Mouse (Mus musculus) adrenal gland, postnatal 4 days (tissue): ENCODE measurements around the gene Tgm7. TPM values are rescaled to one million over a fixed set of nuclear protein-coding genes. Genes with fewer than 3 reads are reported as not detected.
A peak's percentile ranks its signal among the peaks of the same experiment; 100 is the strongest.
"Not testable (repeated sequence)": the region's sequence is repeated elsewhere in the genome, so short reads cannot be mapped to it uniquely, and the experiment has no call there.

Source experiments
- DNase-seq, 2 experiments: peaks; one replicate each; pipeline ENCODE4 v3.0.0; 2021 to 2022; ENCODE audit warnings: low spot score in 2 of 2, mixed read lengths in 2 of 2
- long read RNA-seq, 2 experiments: library from polyadenylated mRNA; stranded (forward); transcript quantifications; one replicate each; pipeline ENCODE4 v2.0.0; 2021
- total RNA-seq, 2 experiments: library from RNA; stranded (reverse); gene quantifications; 2 replicates each; pipeline ENCODE4 v1.2.3; 2021

Tgm7 gene
- under 1 TPM in 1 of 2 experiments, not detected in 1; 0.17 TPM for total RNA-seq
- long read RNA-seq, experiment 1: 0 reads
- long read RNA-seq, experiment 2: 0 reads

DNA sequence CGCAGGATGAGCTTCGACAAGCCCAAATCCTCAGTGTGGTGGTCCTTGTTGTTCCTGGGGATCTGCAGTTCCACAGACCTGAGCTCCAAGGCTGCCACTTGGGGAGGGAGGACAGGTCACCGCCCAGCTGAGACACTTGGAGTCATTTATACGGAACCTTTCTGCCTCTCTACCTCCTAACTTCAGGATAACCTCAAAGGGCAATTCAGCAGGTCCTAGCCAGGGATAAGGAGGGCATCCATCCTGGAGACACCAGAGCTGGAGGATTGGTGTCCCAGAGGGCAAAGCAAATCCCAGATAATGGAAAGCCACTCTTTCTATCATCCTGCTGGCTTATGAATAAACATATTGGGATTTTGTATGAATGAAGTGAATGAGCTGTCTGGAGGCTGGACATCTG, at the start of gene Tgm7:
Gene Tgm7, minus strand, starts transcription at position 101 of the 400 bp plus-strand sequence.
- no peak for DNase-seq

DNA sequence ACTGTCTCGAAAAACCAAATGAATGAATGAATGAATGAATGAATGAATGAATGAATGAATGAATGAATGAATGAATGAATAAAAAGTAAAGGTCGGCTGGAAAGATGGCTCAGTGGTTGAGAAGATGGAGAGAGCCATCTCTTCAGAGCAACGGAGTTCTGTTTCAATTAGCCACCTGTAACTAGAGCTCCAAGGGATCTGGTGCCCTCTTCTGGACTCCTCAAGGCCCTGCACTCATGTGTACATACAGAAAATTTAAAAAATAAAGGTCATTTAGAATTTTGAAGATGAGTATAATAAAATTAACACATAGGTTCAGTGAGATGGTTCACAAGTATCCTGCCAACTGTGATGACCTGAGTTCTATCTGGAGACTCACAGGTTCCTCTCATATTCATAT, 43.5 kb upstream of the Tgm7 start:
- no peak for DNase-seq

DNA sequence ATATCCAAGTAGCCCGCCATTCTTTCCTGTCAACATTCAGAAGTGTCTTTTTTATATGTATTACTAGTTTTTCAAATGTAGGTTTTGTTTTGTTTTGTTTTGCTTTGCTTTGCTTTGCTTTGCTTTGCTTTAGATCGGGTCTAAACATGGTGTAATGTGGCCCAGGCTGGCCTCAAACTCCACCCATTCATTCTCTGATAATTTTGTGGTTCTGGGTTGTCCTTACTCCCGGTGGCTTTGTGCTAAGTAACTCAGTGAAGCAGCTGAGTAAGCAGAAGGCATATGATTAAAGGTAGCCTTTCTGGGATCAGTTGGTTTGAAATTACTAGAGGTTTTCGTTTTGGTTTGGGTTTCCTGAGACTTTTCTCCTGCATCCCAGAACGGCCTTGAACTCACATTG, 40.1 kb upstream of the Tgm7 start:
- DNase-seq: no peak

GRCm38 (mm10) chr2:121142415-121142814, 32.8 kb upstream of the Tgm7 start:
- DNase-seq: no peak

DNA sequence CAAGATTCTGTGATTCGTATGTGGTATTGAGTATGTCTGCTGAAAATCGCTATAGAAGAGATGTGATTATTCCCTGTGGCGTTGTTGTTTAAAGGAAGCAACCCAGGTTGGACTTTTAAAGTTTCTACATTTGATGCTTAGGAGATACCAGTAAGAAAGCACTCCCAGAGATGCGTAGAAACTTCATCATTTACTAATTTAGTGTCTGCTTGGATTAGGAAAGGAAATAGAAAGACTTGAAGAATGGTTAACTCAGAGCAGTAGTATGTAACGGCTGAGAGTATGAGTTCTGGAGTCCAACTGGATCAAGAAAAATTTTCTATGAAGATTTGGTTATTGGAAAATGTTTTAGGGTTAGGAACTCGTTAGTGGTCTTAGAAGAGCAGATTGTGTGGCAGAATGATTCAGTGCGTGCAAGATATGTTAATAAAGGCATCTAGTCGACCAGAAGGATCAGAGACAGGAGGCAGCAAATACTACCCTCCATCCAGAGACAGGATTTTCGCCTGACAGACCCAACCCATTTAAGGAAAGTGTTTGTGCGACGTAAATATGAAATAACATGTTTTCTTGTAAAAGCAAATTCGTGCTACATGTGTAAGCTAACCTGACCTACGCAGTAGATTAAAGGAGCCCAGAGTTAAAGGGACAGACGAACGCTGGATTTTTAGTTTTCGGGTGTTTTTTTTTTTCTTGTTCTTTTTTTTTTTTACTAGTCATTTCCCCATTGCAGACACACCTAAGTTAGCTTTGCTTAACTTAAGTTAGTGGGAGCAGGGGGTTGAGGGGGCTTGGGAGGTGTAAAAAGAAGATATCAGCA, 31.8 kb upstream of the Tgm7 start:
- DNase-seq: no peak

- DNase-seq: peak; percentile 72 to 80
Observed at GRCm38 (mm10) chr2:121140018-121140882, 30.7 kb upstream of the Tgm7 start, which contains the start of the genes Adal and Lcmt2. TSS of gene Adal (plus strand) at chr2:121140428. TSS of gene Lcmt2 (minus strand) at chr2:121140653.

DNA sequence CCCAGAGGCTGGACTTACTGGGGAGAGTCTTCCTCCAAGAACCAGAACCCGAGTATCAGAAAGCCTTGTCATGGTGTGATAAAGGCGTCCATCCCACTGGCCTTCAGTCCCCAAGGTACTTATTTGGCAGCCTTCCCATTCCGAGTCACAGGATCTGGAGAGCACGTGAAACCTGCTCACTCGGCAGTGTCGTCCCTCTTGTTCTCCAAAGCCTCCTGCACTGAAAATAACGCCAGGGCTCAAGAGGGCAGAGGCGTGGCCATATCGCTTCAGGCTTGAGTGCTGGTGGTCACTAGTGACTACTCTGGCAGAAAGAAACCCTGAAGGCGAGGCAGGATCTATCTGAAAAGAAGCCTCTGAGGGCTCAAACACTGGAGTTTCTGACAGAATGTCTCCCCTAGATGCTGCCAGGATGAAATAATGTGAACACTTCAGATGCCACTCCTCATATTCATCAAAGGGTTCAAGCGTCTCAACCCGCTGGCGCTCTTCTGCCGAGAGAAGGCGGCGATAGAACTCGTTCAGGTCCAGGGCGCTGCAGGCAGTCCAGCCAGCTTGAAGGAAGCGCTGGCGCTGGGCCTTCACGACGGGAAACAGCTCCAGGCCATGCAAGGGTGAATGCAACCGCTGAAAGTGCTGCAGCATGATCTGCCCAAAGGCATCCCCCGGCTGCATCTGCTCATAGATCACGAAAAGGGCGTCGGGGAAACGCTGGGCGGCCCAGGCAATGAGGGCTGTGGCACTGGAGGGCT, 29.8 kb upstream of the Tgm7 start:
- DNase-seq: peak in 1 of 2 experiments; percentile 10

GRCm38 (mm10) chr2:121137371-121137770, 27.8 kb upstream of the Tgm7 start:
- no peak for DNase-seq

- no peak for DNase-seq
Observed at GRCm38 (mm10) chr2:121132822-121133221, 23.2 kb upstream of the Tgm7 start.

GRCm38 (mm10) chr2:121128865-121129620, 19.4 kb upstream of the Tgm7 start:
- no peak for DNase-seq

GRCm38 (mm10) chr2:121127536-121127935, 17.9 kb upstream of the Tgm7 start:
- DNase-seq: no peak

DNA sequence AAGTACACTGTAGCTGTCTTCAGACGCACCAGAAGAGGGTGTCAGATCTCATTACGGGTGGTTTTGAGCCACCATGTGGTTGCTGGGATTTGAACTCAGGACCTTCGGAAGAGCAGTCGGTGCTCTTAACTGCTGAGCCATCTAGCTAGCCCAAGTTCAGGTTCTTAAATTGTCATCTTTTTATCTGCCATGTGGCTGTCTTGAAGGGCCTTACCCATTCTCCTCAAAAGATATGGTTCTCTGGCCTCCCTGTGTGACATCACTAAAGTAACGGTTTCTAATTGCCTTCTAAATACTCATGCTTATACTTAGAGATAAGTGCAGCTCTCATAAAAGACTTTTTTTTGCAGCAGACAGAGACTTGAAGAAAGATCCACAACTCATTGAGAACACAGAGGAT, 16.7 kb upstream of the Tgm7 start:
- not testable (repeated sequence) for DNase-seq

DNA sequence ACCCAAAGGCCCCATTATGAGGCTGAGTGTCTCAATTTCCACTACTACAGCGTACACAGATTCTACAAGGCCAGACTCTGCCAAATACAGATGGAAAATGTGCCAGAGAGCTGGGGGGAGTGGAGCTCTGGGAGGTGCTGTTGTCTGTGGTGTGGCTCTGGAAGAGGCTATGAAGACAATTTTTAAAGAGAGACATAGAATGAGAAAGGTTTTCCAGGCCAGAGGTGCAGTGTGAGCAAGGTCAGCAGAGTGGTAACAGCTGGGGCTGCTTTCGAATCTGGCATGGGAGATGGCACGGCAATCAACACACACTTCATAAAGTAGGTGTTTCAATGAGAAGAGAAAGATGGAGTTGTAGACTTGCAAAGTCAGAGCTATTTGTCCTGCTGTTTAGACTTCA, 9.7 kb upstream of the Tgm7 start:
- DNase-seq: no peak

DNA sequence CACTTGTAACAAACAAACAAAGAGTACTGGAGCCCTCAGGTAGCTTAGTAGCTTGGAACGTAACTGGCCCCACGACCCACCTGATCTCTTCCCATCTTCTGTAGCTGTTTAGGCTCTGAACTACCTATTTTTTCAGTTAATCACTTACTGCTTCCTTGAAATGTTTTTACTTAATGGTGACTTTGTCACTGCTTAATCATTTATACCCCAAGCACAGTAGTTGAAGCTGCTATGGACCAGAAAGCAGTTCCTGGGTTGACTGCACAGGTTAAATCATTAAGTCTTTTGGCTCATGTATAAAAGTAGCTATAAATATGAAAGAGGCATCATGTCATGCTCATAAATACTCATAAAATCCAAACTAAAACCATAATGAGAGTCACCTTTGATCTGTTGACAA, 5.8 kb upstream of the Tgm7 start:
- no peak for DNase-seq

GRCm38 (mm10) chr2:121105940-121106339, 3.7 kb downstream of the Tgm7 start:
- DNase-seq: no peak

DNA sequence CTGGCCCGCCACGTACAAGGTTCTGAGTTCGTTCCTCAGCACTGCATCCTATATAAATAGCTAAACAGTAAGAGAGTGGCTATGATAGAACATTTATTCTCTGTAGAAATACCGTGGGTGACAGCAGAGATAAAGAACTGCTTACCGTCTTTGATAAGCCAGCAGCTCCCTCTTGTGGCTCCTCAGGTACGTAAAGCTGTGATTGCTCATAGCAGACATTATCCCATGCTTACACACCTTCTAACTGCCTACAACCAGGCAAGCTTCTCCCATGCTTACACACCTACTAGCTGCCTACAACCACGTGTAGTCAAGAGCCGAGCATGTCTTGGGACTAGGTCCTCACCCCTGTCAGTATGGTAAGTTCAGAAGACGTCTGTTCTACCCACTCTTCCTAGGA, 7.5 kb downstream of the Tgm7 start:
- peak in 1 of 2 experiments; percentile 24 for DNase-seq

DNA sequence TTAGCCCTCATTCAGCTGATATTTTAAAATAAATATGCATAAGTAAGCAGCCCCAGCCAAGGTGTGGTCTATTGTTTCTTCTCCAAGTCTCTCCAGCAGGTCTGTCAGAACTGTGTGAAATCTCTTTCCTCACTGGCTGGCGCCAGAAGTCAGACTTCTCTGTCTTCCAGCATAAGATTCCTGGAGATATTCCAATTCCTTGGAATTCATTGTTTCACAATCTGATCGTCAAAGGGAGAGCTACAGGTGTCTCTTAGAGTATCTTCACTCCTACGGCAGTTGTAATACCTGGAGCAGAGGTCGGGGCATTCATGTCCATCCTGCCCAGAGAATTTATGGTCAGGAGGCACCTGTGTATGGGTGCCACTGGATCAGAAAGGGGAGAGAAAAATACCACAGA, 19.8 kb downstream of the Tgm7 start:
- no peak for DNase-seq

- DNase-seq: no peak
Observed at GRCm38 (mm10) chr2:121088507-121088906, 21.1 kb downstream of the Tgm7 start.

GRCm38 (mm10) chr2:121085480-121086185, 24.0 kb downstream of the Tgm7 start, which contains the start of gene Tgm5:
TSS of gene Tgm5 (minus strand) at chr2:121085841.
- DNase-seq: no peak

- no peak for DNase-seq
Observed at GRCm38 (mm10) chr2:121082626-121083025, 27.0 kb downstream of the Tgm7 start.
